Mouse (Mus musculus) embryo, embryonic 9.5 days (tissue): ENCODE results near the gene Calr3.

Experiments
- DNase-seq: peaks from one replicate; pipeline ENCODE4 v3.0.0-alpha.2; 2017; ENCODE audit errors: extremely low spot score

Gene Calr3

GRCm38 (mm10) chr8:72438248-72439015 is 5.2 kb downstream of the Calr3 start:
- no peak for DNase-seq

- no peak for DNase-seq
Measured at GRCm38 (mm10) chr8:72434952-72435351, 8.7 kb downstream of the Calr3 start.

- DNase-seq, result no peak
Measured at GRCm38 (mm10) chr8:72429676-72430075, 14.0 kb downstream of the Calr3 start.

- no peak for DNase-seq
Measured at GRCm38 (mm10) chr8:72422926-72423325, 20.7 kb downstream of the Calr3 start.

DNA sequence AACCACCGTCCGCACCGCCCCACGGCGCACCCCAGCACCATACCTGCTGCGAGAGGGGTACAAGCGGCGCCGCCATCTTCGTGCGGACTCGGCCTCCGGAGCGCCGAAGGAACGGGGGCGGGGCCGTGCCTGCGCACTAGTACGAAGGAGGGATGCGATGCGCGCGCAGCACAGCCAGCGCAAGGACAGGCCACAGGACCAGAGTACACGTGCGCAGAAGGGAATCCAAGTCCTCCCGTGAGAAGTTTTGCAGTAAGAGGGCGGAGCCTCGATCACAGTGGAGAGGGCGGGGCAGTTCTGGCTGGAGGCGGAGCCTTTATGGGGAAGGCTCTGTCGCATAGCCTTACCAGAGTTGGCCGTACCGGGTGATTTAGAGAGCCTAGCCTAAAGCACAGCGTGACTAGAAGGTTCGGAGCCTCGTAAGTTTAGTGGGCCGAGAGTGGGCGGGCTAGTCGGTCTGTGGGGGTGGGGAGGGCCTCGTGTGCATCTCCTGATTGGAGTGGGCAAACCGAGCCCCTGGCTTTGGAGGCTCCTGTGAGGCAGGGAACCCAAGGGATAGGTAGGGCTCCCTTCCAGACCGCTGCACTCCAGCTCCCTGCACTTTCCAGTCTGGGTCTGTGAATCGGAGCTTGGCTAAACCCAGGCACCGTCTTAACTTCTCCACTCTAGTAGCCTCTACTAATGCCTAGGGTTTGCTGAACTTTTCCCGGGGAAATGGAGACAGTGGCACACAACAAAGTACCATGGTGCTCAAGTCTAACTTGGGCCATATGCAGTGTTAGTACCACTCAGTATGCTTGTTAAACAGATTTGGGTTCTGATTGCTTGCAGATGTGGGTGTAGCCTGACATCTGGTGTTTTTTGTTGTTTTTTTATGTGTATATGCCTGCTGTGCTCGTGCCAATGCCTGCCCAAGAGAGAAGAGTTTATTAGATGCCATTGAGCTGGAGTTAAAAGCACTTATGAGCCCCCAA is 22.0 kb downstream of the Calr3 start, which contains the start of gene Eps15l1:
Eps15l1 (minus strand) TSS at position 99 of the 974 bp plus-strand sequence.
- peak; percentile 98 for DNase-seq

GRCm38 (mm10) chr8:72420571-72421361 is 22.9 kb downstream of the Calr3 start:
- peak; percentile 65 for DNase-seq

DNA sequence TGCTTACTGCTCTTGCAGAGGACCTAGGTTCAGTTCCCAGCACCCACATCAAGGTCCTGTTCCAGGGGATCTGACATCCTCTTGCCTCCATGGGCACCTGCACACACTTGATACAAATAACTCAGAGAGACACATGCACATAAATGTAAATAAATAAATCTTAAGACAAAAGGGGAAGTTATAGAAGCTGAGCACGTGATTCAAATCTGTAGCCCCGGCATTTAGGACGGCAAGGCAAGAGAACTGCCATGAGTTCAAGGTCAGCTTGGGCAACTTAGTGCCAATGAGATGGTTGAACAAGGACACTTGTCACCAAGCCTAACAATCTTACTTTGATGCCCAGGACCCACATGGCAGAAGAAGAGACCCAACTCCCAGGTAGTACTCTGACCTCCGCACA is 25.6 kb downstream of the Calr3 start:
- DNase-seq, result no peak

DNA sequence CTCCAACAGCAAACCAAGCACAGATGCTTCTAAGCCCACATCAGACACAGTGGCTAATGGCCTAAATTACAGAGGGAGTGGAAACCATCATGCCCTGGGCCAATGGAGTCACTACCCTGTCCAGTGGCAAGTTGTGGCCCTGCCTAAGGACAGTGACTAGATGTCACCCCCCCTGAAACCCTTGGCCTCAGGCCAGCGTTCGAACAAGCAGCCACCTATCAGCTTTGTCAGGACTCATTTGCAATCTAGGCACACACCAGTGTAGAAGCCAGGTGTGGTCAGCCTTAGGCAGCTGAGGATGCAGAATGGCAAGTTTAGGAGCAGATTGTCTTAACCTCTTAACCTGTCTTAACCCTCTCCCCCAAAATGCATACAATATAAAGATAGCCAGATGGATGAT is 28.4 kb downstream of the Calr3 start:
- DNase-seq, result no peak

- no peak for DNase-seq
Measured at GRCm38 (mm10) chr8:72413839-72414238, 29.8 kb downstream of the Calr3 start.

DNA sequence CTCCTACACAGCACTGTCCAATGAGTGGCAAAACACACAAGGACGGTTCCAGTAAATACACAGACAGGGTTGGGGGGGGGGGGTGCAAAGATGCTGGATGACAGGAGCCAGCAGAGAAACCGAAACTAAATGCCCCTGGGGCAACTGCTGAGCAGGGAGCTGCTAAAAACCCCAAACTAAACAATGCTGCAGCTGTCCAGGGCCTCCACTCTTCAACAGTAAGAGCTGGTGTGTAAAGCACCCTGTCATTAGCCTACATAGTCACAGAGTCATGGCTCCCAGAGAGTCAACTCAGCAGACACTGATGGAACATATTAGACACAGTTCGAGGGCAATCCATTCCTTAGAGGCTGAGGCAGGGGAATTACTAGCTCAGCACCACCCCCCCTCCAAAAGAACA is 34.2 kb downstream of the Calr3 start:
- no peak for DNase-seq

DNA sequence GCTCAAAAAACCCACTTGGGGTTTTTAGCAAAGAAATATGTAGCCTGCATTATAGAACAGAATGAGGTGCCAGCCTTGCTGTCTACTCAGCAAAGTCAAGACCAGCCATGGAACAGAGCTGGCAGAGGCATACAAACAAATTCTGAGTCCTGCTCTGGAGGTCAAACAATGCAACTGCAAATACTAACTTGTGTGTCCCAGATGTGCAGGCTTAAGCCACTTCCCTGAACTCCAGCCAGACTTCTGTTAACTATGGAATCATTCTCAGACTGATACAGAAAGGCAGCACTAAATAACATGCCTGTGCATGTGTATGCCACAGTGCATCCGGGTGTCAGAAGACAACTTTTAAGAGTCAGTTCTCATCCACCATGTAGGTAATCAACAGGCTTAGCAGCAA is 35.8 kb downstream of the Calr3 start:
- no peak for DNase-seq

GRCm38 (mm10) chr8:72402981-72403380 is 40.7 kb downstream of the Calr3 start:
- DNase-seq, result no peak

GRCm38 (mm10) chr8:72401381-72401780 is 42.3 kb downstream of the Calr3 start:
- DNase-seq, result no peak

DNA sequence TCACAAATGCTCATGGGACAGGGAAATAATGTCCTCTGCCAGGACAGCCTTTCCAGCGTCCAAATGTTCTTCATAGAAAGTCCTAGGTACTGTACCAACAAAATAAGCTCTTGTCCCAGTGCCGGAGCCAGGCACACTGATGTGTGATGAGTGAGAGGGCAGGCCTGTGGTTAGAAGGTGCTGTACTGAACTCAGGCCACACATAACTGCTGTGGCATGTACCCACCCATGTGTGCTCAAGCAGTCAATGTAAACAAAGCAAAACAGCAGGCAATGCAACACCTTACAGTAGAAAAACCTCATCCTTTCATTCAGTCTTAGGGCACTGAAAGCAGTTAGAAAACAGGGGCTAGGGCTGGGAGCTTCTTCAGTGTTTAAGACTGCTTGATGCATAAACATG is 57.9 kb downstream of the Calr3 start:
- DNase-seq, result no peak

- DNase-seq, result no peak
Measured at GRCm38 (mm10) chr8:72382395-72382794, 61.3 kb downstream of the Calr3 start.

DNA sequence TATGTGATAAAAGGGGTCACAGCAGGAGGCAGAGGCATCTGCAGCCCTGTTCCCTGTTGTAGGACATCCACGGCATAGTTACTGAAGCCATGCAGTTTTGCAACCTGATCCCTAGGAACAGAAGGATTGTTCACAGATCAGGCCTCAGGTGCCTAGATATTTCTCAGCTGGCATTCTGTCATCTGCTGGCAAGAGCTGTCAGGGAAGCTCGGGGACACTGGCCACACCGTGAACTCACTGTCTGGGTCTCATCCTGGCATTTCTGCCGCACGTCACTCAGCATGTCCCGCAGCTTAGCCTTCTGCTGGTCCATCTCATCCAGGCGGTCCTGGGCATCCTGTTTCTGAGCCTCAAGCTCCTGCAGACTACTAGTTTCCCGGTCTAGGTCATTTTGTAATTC is 63.0 kb downstream of the Calr3 start:
- DNase-seq, result no peak

- DNase-seq, result no peak
Measured at GRCm38 (mm10) chr8:72376900-72377299, 66.8 kb downstream of the Calr3 start.

DNA sequence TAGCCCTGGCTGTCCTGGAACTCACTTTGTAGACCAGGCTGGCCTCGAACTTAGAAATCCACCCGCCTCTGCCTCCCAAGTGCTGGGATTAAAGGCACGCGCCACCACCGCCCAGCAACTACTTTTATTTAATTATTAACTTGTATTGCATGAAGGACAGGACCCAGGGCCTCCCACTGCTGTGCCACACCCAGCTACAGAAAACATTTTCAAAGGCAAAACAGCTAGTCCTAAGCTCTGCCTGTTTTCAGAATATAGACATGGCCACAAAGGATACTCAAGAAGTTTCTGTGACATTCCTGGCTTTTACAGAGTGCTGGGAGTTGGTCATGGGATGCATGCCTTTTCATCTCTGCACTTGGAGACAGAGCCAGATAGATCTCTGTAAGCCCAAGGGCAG is 67.4 kb downstream of the Calr3 start:
- no peak for DNase-seq

DNA sequence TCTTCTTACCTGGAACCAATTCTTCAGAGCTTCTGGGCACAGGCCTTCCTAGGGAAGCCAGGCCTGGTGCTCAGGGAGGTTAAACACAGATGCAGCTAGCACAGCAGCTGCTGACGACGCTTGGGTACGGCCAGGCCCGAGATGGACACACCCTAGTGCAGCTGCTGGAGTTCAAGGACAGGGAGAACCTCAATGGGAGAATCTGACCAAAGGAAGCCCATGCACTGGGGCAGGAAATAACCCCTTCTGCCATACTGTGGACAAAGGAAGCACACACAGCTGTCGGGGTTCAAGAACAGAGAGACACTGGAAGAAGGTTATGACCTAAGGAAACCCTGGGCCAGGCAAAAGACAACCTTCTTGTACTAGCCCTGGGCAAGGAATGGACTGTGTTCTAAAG is 68.5 kb downstream of the Calr3 start:
- DNase-seq, result peak; percentile 8
